Mouse (Mus musculus): ENCODE measurements around the gene Dnase1l3. TPM values are rescaled to one million over a fixed set of nuclear protein-coding genes. Genes with fewer than 3 reads are reported as not detected.

Dnase1l3 gene
- polyA plus RNA-seq, 1 experiment from 2014 or later = 0.29 TPM

GRCm38 (mm10) chr14:7919309-7919708, 75.1 kb downstream of the Dnase1l3 start:
- Histone ChIP-seq H3K27ac (no peak overlapping the region), H3K9me3 (replicated peaks) (no peaks in the 10 kb centered on the region), H3K4me2 (no peak overlapping the region), H3K4me1 (0 out of 2 replicates have a peak, but pooled peaks cover 13% of the 10 kb centered on the region), H3K4me3 (replicated peaks) (no peak overlapping the region), H3K27me3 (no peaks in the 10 kb centered on the region), H3K36me3 (peaks cover 90% of the 10 kb centered on the region), H3K9ac (no peak overlapping the region)
- 89% methylated on average over 5 of the region's 5 CpGs for WGBS
- no peak for ATAC-seq (replicated peaks; ENCODE audit: low FRiP score)

- WGBS = 79% methylated on average over 6 of the region's 6 CpGs
- Histone ChIP-seq H3K36me3 (peaks cover 87% of the 10 kb centered on the region), H3K9ac (no peak overlapping the region), H3K4me3 (replicated peaks) (no peak overlapping the region), H3K9me3 (replicated peaks) (no peaks in the 10 kb centered on the region), H3K27ac (no peak overlapping the region), H3K27me3 (no peaks in the 10 kb centered on the region), H3K4me2 (no peak overlapping the region), H3K4me1 (peaks cover 17% of the 10 kb centered on the region; the same call in 1 of the 2 replicates)
- no peak for ATAC-seq (replicated peaks; ENCODE audit: low FRiP score)
Observed at GRCm38 (mm10) chr14:7918150-7918991, 76.0 kb downstream of the Dnase1l3 start.

Other genes starting within 250 kb of the Dnase1l3 start
- gene Gm26661, start 203.0 kb downstream of the Dnase1l3 start, polyA plus RNA-seq (2015; fragmentation: Nextera tagmentation; extraction: Ambion mirVana) = not detected in 2 replicates
- 19.4 and 20.6 TPM in 2 replicates for gene Flnb, start 176.6 kb downstream of the Dnase1l3 start, polyA plus RNA-seq (2015; fragmentation: Nextera tagmentation; extraction: Ambion mirVana)
- gene Gm45521, start 37.3 kb downstream of the Dnase1l3 start, polyA plus RNA-seq (2015; fragmentation: Nextera tagmentation; extraction: Ambion mirVana) = not detected in 2 replicates
- gene Abhd6, start 8.3 kb upstream of the Dnase1l3 start, polyA plus RNA-seq (2015; fragmentation: Nextera tagmentation; extraction: Ambion mirVana) = 24.7 and 26.6 TPM in 2 replicates
- 53.0 and 55.5 TPM in 2 replicates for gene Rpp14, start 85.8 kb upstream of the Dnase1l3 start, polyA plus RNA-seq (2015; fragmentation: Nextera tagmentation; extraction: Ambion mirVana)
- 33.7 and 35.1 TPM in 2 replicates for gene Pxk, start 103.6 kb upstream of the Dnase1l3 start, polyA plus RNA-seq (2015; fragmentation: Nextera tagmentation; extraction: Ambion mirVana)
- 235 and 241 TPM in 2 replicates for gene Pdhb, start 178.5 kb upstream of the Dnase1l3 start, polyA plus RNA-seq (2015; fragmentation: Nextera tagmentation; extraction: Ambion mirVana)
- 9.0 and 9.3 TPM in 2 replicates for gene Kctd6, start 219.6 kb upstream of the Dnase1l3 start, polyA plus RNA-seq (2015; fragmentation: Nextera tagmentation; extraction: Ambion mirVana)

Measured in kidney, embryonic 15.5 days (tissue).